8 mouse cellular contexts compared by ENCODE assay signal in genomic region chr3:93493992-93494391, GRCm38 (mm10). TPM values are rescaled to one million over a fixed set of nuclear protein-coding genes. Genes with fewer than 3 reads are reported as not detected.
DNase-seq lines count a peak whose midpoint lies in the region; ATAC-seq and TF ChIP-seq lines count a peak whose summit lies in the region.

No protein-coding gene starts in this region.

- no peak for ATAC-seq in heart, embryonic 11.5 days (replicated peaks; ENCODE audit: insufficient number of reproducible peaks, low FRiP score, low TSS enrichment)
- ATAC-seq in frontal cortex, adult (ENCODE audit: low TSS enrichment): peak; percentile 100
- ATAC-seq in intestine, embryonic 15.5 days: peak; percentile 78

- no peak for TF ChIP-seq POLR2A in cerebellum, adult 2 months (IDR thresholded peaks at IDR 0.05; ENCODE audit: borderline replicate concordance, insufficient read depth, low read length)
- TF ChIP-seq POLR2A in small intestine, adult 2 months (IDR thresholded peaks at IDR 0.05; ENCODE audit: low read depth, low read length): no peak

- no peaks in the 10 kb centered on the region for H3K36me3 ChIP-seq in heart, embryonic 11.5 days (ENCODE audit: control insufficient read depth, insufficient read depth, low read length)
- no peaks in the 10 kb centered on the region for H3K36me3 ChIP-seq in intestine, embryonic 15.5 days
- H3K36me3 ChIP-seq in small intestine, adult 2 months (ENCODE audit: control insufficient read depth, insufficient read depth, low read length): no peaks in the 10 kb centered on the region

- H3K27me3 ChIP-seq in heart, embryonic 11.5 days (ENCODE audit: control insufficient read depth, insufficient read depth, low read length): no peaks in the 10 kb centered on the region
- no peaks in the 10 kb centered on the region for H3K27me3 ChIP-seq in cerebellum, adult 2 months (ENCODE audit: control insufficient read depth, insufficient read depth, low read length)
- H3K27me3 ChIP-seq in intestine, embryonic 15.5 days (replicated peaks): no peaks in the 10 kb centered on the region
- H3K27me3 ChIP-seq in small intestine, adult 2 months (ENCODE audit: control insufficient read depth, insufficient read depth, low read length): no peaks in the 10 kb centered on the region

- no peak overlapping the region for H3K4me2 ChIP-seq in heart, embryonic 11.5 days
- H3K4me2 ChIP-seq in intestine, embryonic 15.5 days (replicated peaks): no peak overlapping the region

- H3K4me3 ChIP-seq in heart, embryonic 11.5 days (ENCODE audit: low read depth, low read length): no peak overlapping the region
- no peak overlapping the region for H3K4me3 ChIP-seq in cerebellum, adult 2 months (replicated peaks; ENCODE audit: insufficient read depth, low read depth, low read length)
- H3K4me3 ChIP-seq in intestine, embryonic 15.5 days (replicated peaks): no peak overlapping the region
- H3K4me3 ChIP-seq in small intestine, adult 2 months (ENCODE audit: low read depth, low read length): no peak overlapping the region

- H3K9me3 ChIP-seq in heart, embryonic 11.5 days (replicated peaks; ENCODE audit: control insufficient read depth, low read length): no peaks in the 10 kb centered on the region
- no peaks in the 10 kb centered on the region for H3K9me3 ChIP-seq in intestine, embryonic 15.5 days

- TF ChIP-seq CTCF in cerebellum, adult 2 months (IDR thresholded peaks at IDR 0.05; ENCODE audit: borderline replicate concordance, insufficient read depth, low read depth, low read length): peak; percentile 73
- peak; percentile 36; the same call in 1 of the 2 replicates for TF ChIP-seq CTCF in small intestine, adult 2 months (IDR thresholded peaks at IDR 0.05; ENCODE audit: extremely low read depth, insufficient read length, insufficient replicate concordance, low read depth, low read length)

- intact Hi-C loops in left cerebral cortex, postnatal 10 days (cut with DNase I): loop anchor here (2.0 to 10.0 kb wide), 3 partner anchors 131 to 369 kb away; no protein-coding TSS in a partner anchor

- DNase-seq in heart, adult 18-20 months: peak; percentile 54 to 65
- DNase-seq in cerebellum, adult 2 months: peak; percentile 16 to 44
- peak; percentile 45 to 69 for DNase-seq in left cerebral cortex, postnatal 10 days (ENCODE audit: extremely low spot score in 1 of 2, low spot score in 2 of 2)
- peak; percentile 83 for DNase-seq in mesoderm, embryonic 11.5 days (ENCODE audit: low read depth, low spot score)

- no peak overlapping the region for H3K27ac ChIP-seq in heart, embryonic 11.5 days (ENCODE audit: low read depth, low read length)
- no peak overlapping the region for H3K27ac ChIP-seq in cerebellum, adult 2 months (ENCODE audit: insufficient read depth, low read length)
- H3K27ac ChIP-seq in intestine, embryonic 15.5 days: no peak overlapping the region
- H3K27ac ChIP-seq in small intestine, adult 2 months (ENCODE audit: insufficient read depth, low read depth, low read length): no peak overlapping the region

- 2% methylated on average over 4 of the region's 4 CpGs for WGBS in heart, embryonic 11.5 days (ENCODE audit: insufficient replicate concordance)
- 2% methylated on average over 4 of the region's 4 CpGs for WGBS in cerebellum, adult 2 months
- WGBS in intestine, embryonic 15.5 days: 3% methylated on average over 4 of the region's 4 CpGs
- under 1% methylated on average over 4 of the region's 4 CpGs for WGBS in small intestine, adult 2 months

- no peak overlapping the region for H3K9ac ChIP-seq in heart, embryonic 11.5 days (ENCODE audit: low read depth, low read length)
- H3K9ac ChIP-seq in intestine, embryonic 15.5 days: no peak overlapping the region

- H3K4me1 ChIP-seq in heart, embryonic 11.5 days (ENCODE audit: control insufficient read depth, insufficient read depth, low read length): no peaks in the 10 kb centered on the region
- no peaks in the 10 kb centered on the region for H3K4me1 ChIP-seq in cerebellum, adult 2 months (ENCODE audit: control insufficient read depth, insufficient read depth, low read length)
- H3K4me1 ChIP-seq in intestine, embryonic 15.5 days (replicated peaks): no peaks in the 10 kb centered on the region
- no peaks in the 10 kb centered on the region for H3K4me1 ChIP-seq in small intestine, adult 2 months (ENCODE audit: control insufficient read depth, insufficient read depth, insufficient read length, low read length)

RNA-seq across cellular contexts. Expression of gene Tchhl1, which starts 25.4 kb away (rescaled TPM):
- total RNA-seq in heart, adult 18-20 months (2021): not detected
- polyA plus RNA-seq in heart, embryonic 11.5 days (2014; fragmentation: Nextera tagmentation; extraction: Ambion mirVana): not detected in 2 replicates
- polyA plus RNA-seq in cerebellum, adult 2 months (2012; rRNA removed): not detected in 2 replicates
- not detected in 2 replicates for polyA plus RNA-seq in intestine, embryonic 15.5 days (2015; fragmentation: Nextera tagmentation; extraction: Ambion mirVana)
- total RNA-seq in left cerebral cortex, postnatal 10 days (2021): not detected
- polyA plus RNA-seq in small intestine, adult 2 months (2012; rRNA removed): not detected in 2 replicates

RNA-seq across cellular contexts. Expression of gene S100a11, which starts 26.3 kb away (rescaled TPM):
- total RNA-seq in heart, adult 18-20 months (2021): 10 to 100 TPM; 52.4 to 78.2 TPM
- polyA plus RNA-seq in heart, embryonic 11.5 days (2014; fragmentation: Nextera tagmentation; extraction: Ambion mirVana): 733 and 790 TPM in 2 replicates
- 25.5 and 25.9 TPM in 2 replicates for polyA plus RNA-seq in cerebellum, adult 2 months (2012; rRNA removed)
- polyA plus RNA-seq in intestine, embryonic 15.5 days (2015; fragmentation: Nextera tagmentation; extraction: Ambion mirVana): 826 and 951 TPM in 2 replicates
- 10 to 100 TPM; 23.7 to 24.1 TPM for total RNA-seq in left cerebral cortex, postnatal 10 days (2021)
- 49.0 and 81.5 TPM in 2 replicates for polyA plus RNA-seq in small intestine, adult 2 months (2012; rRNA removed)

RNA-seq across cellular contexts. Expression of gene Tchh, which starts 51.9 kb away (rescaled TPM):
- total RNA-seq in heart, adult 18-20 months (2021): under 1 TPM in 1 of 2 experiments, not detected in 1; 0.05 TPM
- polyA plus RNA-seq in heart, embryonic 11.5 days (2014; fragmentation: Nextera tagmentation; extraction: Ambion mirVana): 0.54 and 0.76 TPM in 2 replicates
- polyA plus RNA-seq in cerebellum, adult 2 months (2012; rRNA removed): 0.79 and 0.82 TPM in 2 replicates
- 1.3 and 1.4 TPM in 2 replicates for polyA plus RNA-seq in intestine, embryonic 15.5 days (2015; fragmentation: Nextera tagmentation; extraction: Ambion mirVana)
- total RNA-seq in left cerebral cortex, postnatal 10 days (2021): 1 to 10 TPM; 1.0 to 1.1 TPM
- polyA plus RNA-seq in small intestine, adult 2 months (2012; rRNA removed): 0.04 TPM in 1 of 2 replicates, not detected in the other

Comparison
In these comparisons a context has a peak if more than half of its experiments do, and no peak if none do; other contexts are left out.
1. DNase-seq: peak in every context shown above with its lines; median percentile 83 in mesoderm, embryonic 11.5 days; 60 in heart, adult 18-20 months; 57 in left cerebral cortex, postnatal 10 days; 30 in cerebellum, adult 2 months.